Mouse (Mus musculus): ENCODE measurements around the gene Evi2. TPM values are rescaled to one million over a fixed set of nuclear protein-coding genes. Genes with fewer than 3 reads are reported as not detected.

Gene Evi2
- total and polyA plus RNA-seq, 3 experiments: 0.15 to 1.2 TPM; not detected in 1

- no peaks in the 10 kb centered on the region for H3K27me3 ChIP-seq (ENCODE audit: control insufficient read depth in 1 of 2, insufficient read depth in 2 of 2, low read length in 2 of 2)
- H3K36me3 ChIP-seq (ENCODE audit: control insufficient read depth in 1 of 2, insufficient read depth in 2 of 2, low read length in 2 of 2): peaks cover 0 to 42% of the 10 kb centered on the region in 2 experiments; a peak in 2 of 4 replicates
- peak overlapping the region; percentile 48 to 58 for H3K4me3 ChIP-seq (ENCODE audit: control insufficient read depth in 1 of 2, insufficient read depth in 1 of 2, low read depth in 2 of 2, low read length in 2 of 2)
- H3K4me1 ChIP-seq (ENCODE audit: control insufficient read depth in 1 of 2, insufficient read depth in 2 of 2, low read length in 2 of 2): peaks cover 24 to 27% of the 10 kb centered on the region in 2 experiments
- no peaks in the 10 kb centered on the region for H3K9me3 ChIP-seq (replicated peaks; ENCODE audit: insufficient read depth, low read length)
- H3K79me2 ChIP-seq (ENCODE audit: control insufficient read depth, insufficient read depth, low read length, poor library complexity): peaks cover 4% of the 10 kb centered on the region
- DNase-seq (ENCODE audit: low read depth, low spot score): peak; percentile 93
- peak overlapping the region; percentile 80 for H3K27ac ChIP-seq (ENCODE audit: control insufficient read depth, low read depth, low read length)
- H3K9ac ChIP-seq (ENCODE audit: control insufficient read depth, low read depth, low read length, poor library complexity, severe bottlenecking): peak overlapping the region; percentile 65
- no peak for TF ChIP-seq POLR2AphosphoS5 (IDR thresholded peaks at IDR 0.05; ENCODE audit: borderline replicate concordance, low read depth, low read length)
- no peak for TF ChIP-seq RAD21 (IDR thresholded peaks at IDR 0.05; ENCODE audit: low read depth, low read length)
- TF ChIP-seq MYC (IDR thresholded peaks at IDR 0.05; ENCODE audit: low read depth, low read length): peak; percentile 90
- TF ChIP-seq USF1 (IDR thresholded peaks at IDR 0.05; ENCODE audit: low read depth, low read length): no peak
- TF ChIP-seq GABPA (IDR thresholded peaks at IDR 0.05; ENCODE audit: low read depth, low read length): no peak
- no peak for TF ChIP-seq ZKSCAN1 (IDR thresholded peaks at IDR 0.05; ENCODE audit: low read depth, low read length)
- TF ChIP-seq HCFC1 (IDR thresholded peaks at IDR 0.05; ENCODE audit: low read depth, low read length): 0 out of 2 replicates have a peak, but pooled peaks have one; percentile 37
- TF ChIP-seq ZNF384 (IDR thresholded peaks at IDR 0.05; ENCODE audit: low read depth, low read length): no peak
- no peak for TF ChIP-seq ZC3H11A (IDR thresholded peaks at IDR 0.05; ENCODE audit: low read depth, low read length)
- no peak for TF ChIP-seq UBTF (IDR thresholded peaks at IDR 0.05; ENCODE audit: borderline replicate concordance, insufficient read depth, low read depth, low read length)
- peak in 1 of 2 experiments; percentile 22; a peak in 2 of 4 replicates for TF ChIP-seq EP300 (IDR thresholded peaks at IDR 0.05; ENCODE audit: low read depth in 1 of 2, low read length in 2 of 2)
- TF ChIP-seq SIN3A (IDR thresholded peaks at IDR 0.05; ENCODE audit: low read length): peak; percentile 67
- no peak for TF ChIP-seq JUND (IDR thresholded peaks at IDR 0.05; ENCODE audit: low read depth, low read length)
- no peak for TF ChIP-seq MYB (IDR thresholded peaks at IDR 0.05; ENCODE audit: low read depth, low read length)
- TF ChIP-seq MAZ (IDR thresholded peaks at IDR 0.05; ENCODE audit: low read depth, low read length): 0 out of 2 replicates have a peak, but pooled peaks have one; percentile 57
- TF ChIP-seq NRF1 (IDR thresholded peaks at IDR 0.05; ENCODE audit: insufficient read depth, low read depth, low read length, poor library complexity, severe bottlenecking): no peak
- no peak for TF ChIP-seq POLR2AphosphoS2 (IDR thresholded peaks at IDR 0.05; ENCODE audit: low read length)
- TF ChIP-seq MAX (IDR thresholded peaks at IDR 0.05; ENCODE audit: low read length): peak; percentile 75
- TF ChIP-seq KAT2A (conservative IDR thresholded peaks at IDR 0.05; ENCODE audit: low read depth, low read length): no peak
- TF ChIP-seq SMC3 (IDR thresholded peaks at IDR 0.05; ENCODE audit: low read depth, low read length): no peak
- TF ChIP-seq MAFK (IDR thresholded peaks at IDR 0.05; ENCODE audit: borderline replicate concordance, low read depth, low read length): no peak
- 0 out of 2 replicates have a peak, but pooled peaks have one; percentile 49 for TF ChIP-seq CHD1 (IDR thresholded peaks at IDR 0.05; ENCODE audit: low read depth, low read length)
- TF ChIP-seq CHD2 (IDR thresholded peaks at IDR 0.05; ENCODE audit: low read length): no peak
- no peak for TF ChIP-seq MEF2A (IDR thresholded peaks at IDR 0.05; ENCODE audit: extremely low read depth, insufficient replicate concordance, low read depth, low read length, poor library complexity, severe bottlenecking)
- TF ChIP-seq POLR2A (IDR thresholded peaks at IDR 0.05; ENCODE audit: control insufficient read depth in 1 of 2, insufficient read depth in 1 of 2, low read depth in 1 of 2, low read length in 2 of 2, poor library complexity in 1 of 2): no peak
- TF ChIP-seq BHLHE40 (IDR thresholded peaks at IDR 0.05; ENCODE audit: borderline replicate concordance, low read depth, low read length): peak; percentile 75
- TF ChIP-seq CTCF (IDR thresholded peaks at IDR 0.05 in 2 of 3, conservative IDR thresholded peaks at IDR 0.05 in 1 of 3; ENCODE audit: control insufficient read depth in 1 of 3, insufficient read depth in 1 of 3, low read depth in 2 of 3, low read length in 3 of 3, poor library complexity in 1 of 3, severe bottlenecking in 1 of 3): no peak
- TF ChIP-seq MXI1 (IDR thresholded peaks at IDR 0.05; ENCODE audit: low read depth, low read length): peak; percentile 61
- TF ChIP-seq TAL1 (IDR thresholded peaks at IDR 0.05; ENCODE audit: low read length): 0 out of 2 replicates have a peak, but pooled peaks have one; percentile 8
- TF ChIP-seq ELF1 (IDR thresholded peaks at IDR 0.05; ENCODE audit: low read depth, low read length): 0 out of 2 replicates have a peak, but pooled peaks have one; percentile 11
- no peak for TF ChIP-seq TBP (IDR thresholded peaks at IDR 0.05; ENCODE audit: low read depth, low read length)
- no peak; the same call in 1 of the 2 replicates for TF ChIP-seq RCOR1 (IDR thresholded peaks at IDR 0.05; ENCODE audit: low read depth, low read length)
- peak; percentile 30; the same call in 1 of the 2 replicates for TF ChIP-seq ETS1 (IDR thresholded peaks at IDR 0.05; ENCODE audit: low read depth, low read length)
- no peak for TF ChIP-seq TCF12 (IDR thresholded peaks at IDR 0.05; ENCODE audit: low read depth, low read length)
- TF ChIP-seq NELFE (IDR thresholded peaks at IDR 0.05; ENCODE audit: low read depth, low read length): peak; percentile 17; the same call in 1 of the 2 replicates
- TF ChIP-seq ZMIZ1 (IDR thresholded peaks at IDR 0.05; ENCODE audit: low read depth, low read length): no peak
Measured at GRCm38 (mm10) chr11:79527739-79528384, 2.5 kb downstream of the Evi2 start.
